Mouse (Mus musculus) thymus, adult 2 months (tissue): ENCODE results near the gene Lmf2.

ENCODE experiments used
- CTCF ChIP-seq: fragments of 200-500 bp; IDR thresholded peaks from 2 replicates; pipeline ENCODE4 v1.5.1; 2012; ENCODE audit warnings: mild to moderate bottlenecking, control low read depth, low read length, moderate library complexity, borderline replicate concordance; ENCODE audit not compliant: control insufficient read depth, poor library complexity, insufficient read depth; ENCODE audit errors: extremely low read depth
- POLR2A ChIP-seq: fragments of 200-500 bp; IDR thresholded peaks from 2 replicates; pipeline ENCODE4 v1.6.1; 2012; ENCODE audit warnings: mild to moderate bottlenecking, low read length, control low read depth, moderate library complexity; ENCODE audit not compliant: control insufficient read depth, poor library complexity, insufficient read depth; ENCODE audit errors: extremely low read depth

- TF ChIP-seq CTCF (no peak), POLR2A (no peak)
These were observed 19.0 kb downstream of the Lmf2 start for GRCm38 (mm10) chr15:89336422-89336821.
